Mouse (Mus musculus) forebrain, postnatal 0 days (tissue): Measurements from ENCODE around the gene Kdm2b. TPM values are rescaled to one million over a fixed set of nuclear protein-coding genes. Genes with fewer than 3 reads are reported as not detected.

Source experiments
- ATAC-seq: fragments of 200-750 bp; cut with Nextera tagmentation; 2 replicates; pipeline ENCODE4 v1.8.0; 2017; ENCODE audit warnings: mild to moderate bottlenecking, moderate library complexity
- DNase-seq: peaks from one replicate; pipeline ENCODE4 v3.0.0-alpha.2; 2015
- H3K27ac ChIP-seq: fragments of 300-500 bp; sonication (generic); 2 replicates; pipeline ENCODE4 v1.5.1; 2014; ENCODE audit warnings: low read depth, mild to moderate bottlenecking, antibody characterized with exemption, low read length, moderate library complexity, mixed read lengths
- H3K27me3 ChIP-seq: fragments of 300-500 bp; sonication (generic); 2 replicates; pipeline ENCODE4 v1.6.1; 2014; ENCODE audit warnings: mild to moderate bottlenecking, low read length, mixed read lengths; ENCODE audit not compliant: insufficient read depth
- H3K36me3 ChIP-seq: fragments of 300-500 bp; sonication (generic); 2 replicates; pipeline ENCODE4 v1.6.1; 2014; ENCODE audit warnings: mild to moderate bottlenecking, moderate library complexity; ENCODE audit not compliant: insufficient read depth
- H3K4me1 ChIP-seq: fragments of 300-500 bp; sonication (generic); 2 replicates; pipeline ENCODE4 v1.6.1; 2014; ENCODE audit warnings: antibody characterized with exemption; ENCODE audit not compliant: insufficient read depth
- H3K4me2 ChIP-seq: fragments of 300-500 bp; sonication (generic); 2 replicates; pipeline ENCODE4 v1.6.1; 2014; ENCODE audit warnings: low read depth, mild to moderate bottlenecking, moderate library complexity
- H3K4me3 ChIP-seq: fragments of 300-500 bp; sonication (generic); 2 replicates; pipeline ENCODE4 v1.5.1; 2014; ENCODE audit warnings: low read depth, low read length, mixed read lengths
- H3K9ac ChIP-seq: fragments of 300-500 bp; sonication (generic); 2 replicates; pipeline ENCODE4 v1.6.1; 2014; ENCODE audit warnings: mild to moderate bottlenecking
- H3K9me3 ChIP-seq: fragments of 300-500 bp; sonication (generic); 2 replicates; pipeline ENCODE4 v1.6.1; 2016; ENCODE audit warnings: low read length
- CTCF ChIP-seq: sonication (generic); IDR thresholded peaks from 2 replicates; pipeline ENCODE4 v1.5.1; 2016; ENCODE audit warnings: antibody characterized with exemption, control low read depth, low read depth
- WGBS: fragments of 180-500 bp; shearing (Covaris S2); extraction: QIAGEN DNeasy Blood & Tissue Kit; methylation state at CpG from one replicate; pipeline ENCODE4 v1.1.7; 2014; 5-methylcytosine and 5-hydroxymethylcytosine counted together
- polyA plus RNA-seq: library from polyadenylated mRNA; unstranded; fragments of >200 nt; fragmentation: Nextera tagmentation; extraction: Ambion mirVana; gene quantifications from 2 replicates; pipeline ENCODE4 v1.2.1, GENCODE M21; 2015
- total RNA-seq: library from RNA; depleted of rRNA; stranded (reverse); fragments of >200 nt; gene quantifications from 2 replicates; pipeline ENCODE4 v1.2.3, GENCODE M21; 2014

Gene Kdm2b
- total and polyA plus RNA-seq, 2 experiments from 2014 or later: 91.7 to 127 TPM

DNA sequence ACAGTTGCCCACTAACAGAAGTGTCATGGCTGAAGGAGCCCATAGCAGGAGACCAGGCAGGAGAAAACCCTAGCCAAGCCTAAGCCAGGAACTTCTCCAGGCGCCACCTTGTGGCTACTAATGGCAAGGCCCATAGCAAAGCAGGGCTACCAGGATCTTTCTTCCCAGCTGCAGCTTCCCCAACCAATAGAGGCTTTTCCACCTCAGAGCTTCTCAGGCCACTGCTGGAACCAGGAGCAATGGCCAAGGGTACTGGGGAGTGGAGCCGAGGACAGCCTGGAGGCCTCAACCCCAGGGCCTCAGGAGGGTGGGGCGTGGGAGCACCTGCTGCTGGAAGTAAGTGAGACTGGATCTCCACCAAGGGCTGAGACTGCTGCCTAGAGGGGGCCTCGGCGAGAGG lies 108.3 kb downstream of the Kdm2b start:
- Histone ChIP-seq H3K36me3 (peaks cover 58% of the 10 kb centered on the region), H3K27ac (no peak overlapping the region), H3K27me3 (no peaks in the 10 kb centered on the region), H3K4me3 (no peak overlapping the region), H3K4me1 (no peaks in the 10 kb centered on the region), H3K4me2 (no peak overlapping the region), H3K9ac (no peak overlapping the region), H3K9me3 (no peaks in the 10 kb centered on the region)
- 51% methylated on average over 5 of the region's 5 CpGs for WGBS
- peak; percentile 84 for TF ChIP-seq CTCF
- peak; percentile 78 for DNase-seq
- peak; percentile 65 for ATAC-seq

GRCm38 (mm10) chr5:122880241-122880980 lies 109.2 kb downstream of the Kdm2b start:
- Histone ChIP-seq H3K4me1 (no peaks in the 10 kb centered on the region), H3K9ac (no peak overlapping the region), H3K4me2 (no peak overlapping the region), H3K27ac (no peak overlapping the region), H3K4me3 (no peak overlapping the region), H3K36me3 (peaks cover 64% of the 10 kb centered on the region), H3K9me3 (no peaks in the 10 kb centered on the region), H3K27me3 (no peaks in the 10 kb centered on the region)
- WGBS: 95% methylated on average over 37 of the region's 37 CpGs
- no peak for DNase-seq
- no peak for ATAC-seq
- no peak for TF ChIP-seq CTCF

DNA sequence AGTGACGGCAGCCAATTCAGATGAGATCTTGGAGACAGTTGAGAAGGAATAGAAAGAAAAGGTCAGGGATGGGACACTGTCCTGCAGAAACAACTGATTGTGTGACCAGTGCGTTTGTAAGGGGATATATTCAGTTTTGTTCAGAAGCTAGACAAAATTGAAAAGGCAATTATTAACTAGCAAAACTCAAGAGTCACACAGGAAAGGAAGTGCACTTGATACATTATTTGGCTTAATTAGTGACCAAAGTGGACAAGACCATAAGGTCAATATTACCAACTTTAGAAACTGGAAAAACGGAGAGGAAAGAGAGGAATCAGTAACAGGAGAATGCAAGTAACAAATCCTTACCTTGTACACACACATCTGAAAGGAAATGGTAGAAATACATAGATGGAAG lies 113.0 kb downstream of the Kdm2b start:
- no peak for TF ChIP-seq CTCF
- no peak for ATAC-seq
- Histone ChIP-seq H3K4me3 (no peak overlapping the region), H3K9ac (no peak overlapping the region), H3K36me3 (peaks cover 68% of the 10 kb centered on the region), H3K9me3 (no peaks in the 10 kb centered on the region), H3K27me3 (no peaks in the 10 kb centered on the region), H3K4me2 (no peak overlapping the region), H3K27ac (no peak overlapping the region), H3K4me1 (no peaks in the 10 kb centered on the region)
- 72% methylated on average over 3 of the region's 3 CpGs for WGBS
- no peak for DNase-seq

DNA sequence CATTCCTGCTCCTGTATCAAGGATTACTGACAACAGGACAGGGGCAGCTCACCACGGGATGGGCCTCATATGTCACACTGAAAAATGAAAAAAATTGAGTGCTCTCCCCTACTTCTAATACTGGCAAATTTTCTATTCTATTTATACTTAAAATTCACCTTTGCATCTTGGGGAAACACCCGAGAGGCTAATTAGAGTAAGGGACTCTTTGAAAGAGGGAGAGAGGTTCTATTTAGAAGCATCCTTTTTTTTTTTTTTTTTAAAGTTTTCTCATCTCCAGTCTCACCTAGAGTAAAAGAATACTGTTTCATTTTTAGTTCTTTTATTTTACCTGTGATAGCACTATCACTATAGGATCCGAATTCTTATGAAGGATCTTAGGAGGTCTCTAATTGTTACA lies 115.3 kb downstream of the Kdm2b start:
- H3K4me1 ChIP-seq: no peaks in the 10 kb centered on the region
- no peak for DNase-seq
- no peak for ATAC-seq
- no peak for TF ChIP-seq CTCF
- H3K4me2 ChIP-seq: no peak overlapping the region
- WGBS: 86% methylated on average over 3 of the region's 3 CpGs
- H3K27me3 ChIP-seq: no peaks in the 10 kb centered on the region
- H3K9me3 ChIP-seq: no peaks in the 10 kb centered on the region
- H3K36me3 ChIP-seq: peaks cover 52% of the 10 kb centered on the region
- H3K9ac ChIP-seq: no peak overlapping the region
- no peak overlapping the region for H3K4me3 ChIP-seq
- H3K27ac ChIP-seq: no peak overlapping the region

GRCm38 (mm10) chr5:122873573-122873972 lies 116.0 kb downstream of the Kdm2b start:
- no peak overlapping the region for H3K4me3 ChIP-seq
- H3K4me1 ChIP-seq: no peaks in the 10 kb centered on the region
- H3K9me3 ChIP-seq: no peaks in the 10 kb centered on the region
- no peaks in the 10 kb centered on the region for H3K27me3 ChIP-seq
- no peak overlapping the region for H3K9ac ChIP-seq
- TF ChIP-seq CTCF: no peak
- H3K36me3 ChIP-seq: peaks cover 54% of the 10 kb centered on the region
- no peak overlapping the region for H3K27ac ChIP-seq
- H3K4me2 ChIP-seq: no peak overlapping the region
- no peak for DNase-seq
- 71% methylated on average over 2 of the region's 2 CpGs for WGBS
- ATAC-seq: no peak

- TF ChIP-seq CTCF: no peak
- WGBS: 97% methylated on average over 3 of the region's 3 CpGs
- H3K9me3 ChIP-seq: no peaks in the 10 kb centered on the region
Measured at GRCm38 (mm10) chr5:122872626-122873025, 117.0 kb downstream of the Kdm2b start.

DNA sequence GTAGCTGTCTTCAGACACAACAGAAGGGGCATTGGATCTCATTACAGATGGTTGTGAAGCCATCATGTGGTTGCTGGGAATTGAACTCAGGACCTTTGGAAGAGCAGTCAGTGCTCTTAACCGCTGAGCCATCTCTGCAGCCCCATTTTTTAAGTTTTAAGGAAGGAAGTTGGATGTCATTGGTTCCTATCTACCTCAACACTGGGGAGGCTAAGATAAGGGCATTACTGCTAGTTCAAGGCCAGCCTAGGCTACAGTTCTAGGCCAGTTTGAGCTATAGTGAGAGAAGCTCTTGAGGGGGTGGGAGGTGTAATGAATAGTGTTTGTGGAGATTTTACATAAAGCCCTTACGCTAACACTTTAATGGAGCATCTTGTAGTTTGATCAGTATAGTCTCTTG lies 126.6 kb downstream of the Kdm2b start:
- WGBS: 95% methylated on average over 2 of the region's 2 CpGs
- no peak for DNase-seq
- H3K4me2 ChIP-seq: no peak overlapping the region
- no peaks in the 10 kb centered on the region for H3K9me3 ChIP-seq
- H3K27ac ChIP-seq: no peak overlapping the region
- no peak for ATAC-seq
- TF ChIP-seq CTCF: no peak
- H3K9ac ChIP-seq: no peak overlapping the region
- H3K4me1 ChIP-seq: no peaks in the 10 kb centered on the region
- peaks cover 45% of the 10 kb centered on the region for H3K36me3 ChIP-seq
- no peak overlapping the region for H3K4me3 ChIP-seq
- H3K27me3 ChIP-seq: no peaks in the 10 kb centered on the region

More at GRCm38 (mm10) chr5:122872626-122873025, 117.0 kb downstream of the Kdm2b start:
- no peak overlapping the region for H3K9ac ChIP-seq
- H3K27ac ChIP-seq: no peak overlapping the region
- no peaks in the 10 kb centered on the region for H3K4me1 ChIP-seq
- DNase-seq (no peak), ATAC-seq (no peak)
- no peak overlapping the region for H3K4me2 ChIP-seq
- H3K36me3 ChIP-seq: peaks cover 56% of the 10 kb centered on the region
- H3K4me3 ChIP-seq: no peak overlapping the region
- H3K27me3 ChIP-seq: no peaks in the 10 kb centered on the region
